Mouse (Mus musculus) kidney, adult 2 months (tissue): Measurements from ENCODE around the gene Ffar1.

Source experiments
- CTCF ChIP-seq: fragments of 200-500 bp; conservative IDR thresholded peaks from 2 replicates; pipeline ENCODE4 v1.5.1; 2011; ENCODE audit warnings: low read depth, mild to moderate bottlenecking, control low read depth, low read length, moderate library complexity, mixed read lengths; ENCODE audit not compliant: insufficient read depth, insufficient read length
- POLR2A ChIP-seq: fragments of 200-500 bp; IDR thresholded peaks from one replicate; pipeline ENCODE4 v1.6.1; 2011; ENCODE audit warnings: low read depth, low read length, control low read depth

DNA sequence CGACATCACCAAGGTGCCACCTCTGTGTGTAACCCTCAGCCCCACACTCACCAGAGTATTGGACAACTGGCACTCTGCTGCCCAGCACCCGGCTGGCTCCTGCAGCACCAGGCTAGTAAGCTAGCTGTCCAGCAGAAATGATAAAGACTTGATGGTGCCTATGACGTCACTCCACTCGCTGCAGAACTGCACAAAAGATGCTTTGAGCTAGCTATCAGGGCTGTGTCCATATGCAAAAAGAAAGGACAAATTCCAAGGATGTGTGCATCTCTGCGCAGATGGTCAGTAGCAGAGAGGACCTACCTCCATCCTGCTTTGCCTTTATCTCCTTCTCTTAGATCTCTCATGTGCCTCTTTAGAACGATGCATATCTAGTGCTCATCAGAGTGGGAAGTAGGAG lies 5.3 kb downstream of the Ffar1 start, which contains the start of gene Ffar3:
- TF ChIP-seq POLR2A (no peak), CTCF (no peak)
